Mouse (Mus musculus) retina, postnatal 1 day (tissue): ENCODE measurements around the gene Cd38.
"Not testable (repeated sequence)": the region's sequence is repeated elsewhere in the genome, so short reads cannot be mapped to it uniquely, and the experiment has no call there.

ENCODE experiments used
- DNase-seq: peaks from one replicate; pipeline ENCODE4 v3.0.0-alpha.2; 2012

Cd38 gene

DNA sequence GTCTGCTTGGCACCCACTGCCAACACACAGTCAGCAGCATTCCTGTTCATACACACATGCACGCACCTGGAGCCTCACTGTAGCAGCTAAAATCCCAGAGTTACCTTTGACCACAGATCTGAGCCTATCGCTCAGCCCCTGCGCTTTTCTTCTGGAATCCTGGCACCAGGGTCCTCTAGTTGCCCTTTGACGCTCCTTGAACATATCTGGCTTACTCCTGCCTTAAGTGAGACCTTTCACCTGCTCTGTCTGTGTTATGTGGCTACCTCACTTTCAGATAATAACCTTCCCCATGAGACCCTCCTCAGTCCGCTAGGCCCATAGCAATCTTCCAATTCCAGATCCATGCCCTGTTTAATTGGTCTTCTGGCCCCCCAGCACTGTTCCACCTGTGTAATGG, 8.3 kb upstream of the Cd38 start:
- DNase-seq, result no peak

- no peak for DNase-seq
Measured at GRCm38 (mm10) chr5:43860670-43861431, 7.5 kb upstream of the Cd38 start.

GRCm38 (mm10) chr5:43863642-43864041, 4.7 kb upstream of the Cd38 start:
- DNase-seq, result no peak

DNA sequence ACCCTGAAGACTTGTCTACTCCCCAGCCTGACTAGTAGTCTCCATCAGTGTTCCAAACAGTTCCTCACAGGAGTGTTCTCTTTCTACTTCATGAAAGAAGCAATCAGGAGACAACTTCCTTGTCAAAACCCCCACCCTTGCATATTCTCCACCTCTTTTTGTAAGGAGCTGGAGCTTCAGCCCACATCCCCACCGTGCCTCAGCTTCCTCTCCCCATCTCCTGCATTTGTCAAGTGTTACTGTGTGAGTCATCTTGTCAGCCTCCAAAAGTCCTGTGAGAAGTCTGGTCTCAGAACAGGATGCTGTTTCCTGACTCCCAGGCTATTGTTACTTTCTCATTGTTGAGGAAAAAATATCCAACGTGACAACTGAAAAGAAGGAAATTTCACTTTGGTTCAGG, 3.0 kb upstream of the Cd38 start:
- DNase-seq, result no peak

- peak; percentile 63 for DNase-seq
Measured at GRCm38 (mm10) chr5:43868711-43869600, 603 bp downstream of the Cd38 start.

DNA sequence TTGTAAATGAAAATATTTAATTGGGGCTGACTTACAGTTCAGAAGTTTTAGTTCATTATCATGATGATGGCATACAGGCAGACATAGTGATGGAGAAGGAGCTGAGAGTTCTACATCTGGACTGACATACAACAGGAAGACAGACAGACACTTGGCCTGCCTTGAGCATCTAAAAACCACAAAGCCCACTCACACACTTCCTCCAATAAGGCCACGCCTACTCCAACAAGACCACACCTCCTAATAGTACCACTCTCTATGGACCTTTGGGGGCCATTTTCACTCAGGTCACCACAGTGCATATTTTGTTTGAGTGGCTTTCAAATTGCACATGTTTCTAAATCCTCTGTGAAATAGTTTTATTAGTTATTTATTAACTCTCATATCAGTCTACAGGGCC, 3.5 kb downstream of the Cd38 start:
- no peak for DNase-seq

DNA sequence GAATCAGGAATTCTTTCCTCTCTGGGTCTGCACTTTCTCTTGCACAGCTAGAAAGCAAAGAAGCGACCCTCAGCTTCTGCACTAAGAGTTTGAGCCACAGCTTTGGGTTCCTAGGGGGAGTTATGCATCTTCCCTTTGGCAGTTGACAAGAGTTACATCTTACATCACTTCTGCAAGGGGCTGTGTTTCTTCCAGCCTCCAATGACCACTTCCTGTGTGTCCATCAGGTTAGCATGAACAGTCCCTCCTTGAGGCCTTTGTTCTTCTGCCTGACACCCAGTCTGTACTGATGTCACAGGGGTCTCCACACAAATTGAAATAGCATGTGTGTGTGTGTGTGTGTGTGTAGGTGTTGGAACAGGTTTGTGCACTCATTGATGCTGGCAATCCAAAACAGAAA, 4.3 kb downstream of the Cd38 start:
- DNase-seq, result no peak

DNA sequence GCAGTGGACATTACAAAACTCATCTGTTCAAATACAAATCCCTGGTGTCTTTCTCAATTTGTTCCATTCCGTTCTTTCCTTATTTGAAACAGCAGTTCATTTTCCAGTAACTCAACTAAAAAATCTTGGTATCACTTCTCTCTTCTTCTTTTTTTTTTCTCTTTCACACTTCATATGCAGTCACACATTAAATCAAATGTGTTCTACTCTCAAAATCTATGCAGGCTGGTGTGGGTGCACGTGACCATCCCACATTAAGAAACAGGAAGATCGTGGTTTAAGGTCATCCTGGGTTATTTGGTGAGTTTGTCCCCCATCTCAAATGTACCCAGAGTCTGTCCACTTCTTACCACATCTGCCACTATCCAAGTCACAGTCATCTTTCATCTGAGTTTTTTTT, 13.7 kb downstream of the Cd38 start:
- no peak for DNase-seq

- DNase-seq, result no peak
Measured at GRCm38 (mm10) chr5:43885060-43885820, 16.9 kb downstream of the Cd38 start.

DNA sequence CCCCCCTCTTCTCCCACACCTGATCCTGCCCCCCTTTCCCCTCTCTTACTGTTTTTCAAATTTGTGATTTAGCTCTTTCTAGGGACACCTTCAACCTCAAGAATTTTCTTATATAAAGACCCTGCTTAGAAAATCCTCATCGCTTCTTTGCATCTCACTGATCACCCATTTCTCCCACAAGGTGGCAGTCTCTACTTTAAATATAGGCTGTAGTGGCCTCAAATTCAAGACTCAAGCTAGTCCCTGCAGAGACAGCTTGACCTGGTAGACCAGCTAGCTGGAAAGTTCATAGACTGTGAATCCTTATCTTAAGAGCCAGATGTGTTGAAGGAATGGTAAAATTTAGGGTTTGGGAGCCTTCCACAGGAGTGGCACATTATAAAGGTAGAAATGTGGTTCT, 24.0 kb downstream of the Cd38 start:
- DNase-seq, result peak; percentile 48

DNA sequence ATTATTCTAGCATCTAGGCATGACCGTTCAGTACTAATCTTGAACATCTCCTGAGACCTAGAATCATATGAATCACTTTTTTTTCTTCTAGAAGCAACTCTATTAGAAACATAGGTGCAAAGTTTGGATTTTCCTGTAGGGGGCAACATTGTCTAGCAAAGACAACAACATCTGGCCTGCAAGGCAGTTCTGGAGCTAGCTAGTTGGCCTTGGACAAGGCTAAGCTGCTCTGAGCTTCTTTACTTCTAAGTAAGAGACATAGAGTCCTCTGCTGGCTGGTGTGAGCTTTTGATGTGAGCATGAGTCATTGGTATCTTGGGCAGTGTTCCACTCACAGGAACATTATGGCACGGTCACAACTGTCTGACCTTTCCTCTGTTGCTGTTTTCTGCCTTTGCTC, 25.8 kb downstream of the Cd38 start:
- peak; percentile 39 for DNase-seq

- DNase-seq, result no peak
Measured at GRCm38 (mm10) chr5:43895931-43896330, 27.6 kb downstream of the Cd38 start.

GRCm38 (mm10) chr5:43904685-43905084, 36.3 kb downstream of the Cd38 start:
- DNase-seq, result no peak

DNA sequence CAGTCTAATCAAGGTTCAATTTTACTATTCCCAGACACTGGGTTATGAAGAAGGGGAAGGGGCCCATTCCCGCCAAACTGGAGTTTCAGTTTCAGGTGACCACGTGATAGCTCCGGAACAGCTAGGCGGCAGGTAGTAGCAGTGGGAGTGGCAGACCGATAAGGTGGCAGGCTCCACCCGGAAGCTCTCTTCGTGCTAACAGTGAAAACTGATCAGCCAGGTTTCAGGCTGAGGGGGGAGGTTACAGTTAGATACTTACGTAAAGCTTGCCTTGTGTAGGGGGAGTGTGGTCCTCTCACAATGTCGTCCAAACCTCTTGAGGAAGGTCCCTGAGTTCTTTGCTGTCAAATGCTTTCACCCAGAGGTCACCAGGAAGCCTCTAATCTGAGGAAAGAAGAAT, 40.9 kb downstream of the Cd38 start:
- no peak for DNase-seq

DNA sequence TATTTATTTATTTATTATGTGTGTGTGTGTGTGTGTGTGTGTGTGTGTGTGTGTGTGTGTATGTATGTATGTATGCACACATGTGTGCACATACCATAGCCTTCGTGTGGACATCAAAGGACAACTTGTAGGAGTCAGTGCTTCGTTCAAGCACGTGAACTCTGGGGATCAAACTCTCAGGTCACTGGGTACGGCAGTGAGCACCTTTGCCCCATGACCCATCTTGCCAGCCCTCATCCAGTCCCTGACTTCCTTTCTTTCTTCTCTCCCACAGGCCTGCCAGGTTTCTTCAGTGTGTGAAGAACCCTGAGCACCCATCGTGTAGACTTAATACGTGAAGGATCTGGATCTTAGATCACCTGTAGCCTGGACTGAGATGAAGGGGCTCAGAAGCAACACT, 41.7 kb downstream of the Cd38 start:
- DNase-seq, result no peak

GRCm38 (mm10) chr5:43912844-43913243, 44.5 kb downstream of the Cd38 start, which contains the start of gene Gm7879:
TSS of gene Gm7879 (plus strand) at chr5:43913144.
- DNase-seq, result not testable (repeated sequence)

GRCm38 (mm10) chr5:43915261-43915886, 47.0 kb downstream of the Cd38 start:
- no peak for DNase-seq

DNA sequence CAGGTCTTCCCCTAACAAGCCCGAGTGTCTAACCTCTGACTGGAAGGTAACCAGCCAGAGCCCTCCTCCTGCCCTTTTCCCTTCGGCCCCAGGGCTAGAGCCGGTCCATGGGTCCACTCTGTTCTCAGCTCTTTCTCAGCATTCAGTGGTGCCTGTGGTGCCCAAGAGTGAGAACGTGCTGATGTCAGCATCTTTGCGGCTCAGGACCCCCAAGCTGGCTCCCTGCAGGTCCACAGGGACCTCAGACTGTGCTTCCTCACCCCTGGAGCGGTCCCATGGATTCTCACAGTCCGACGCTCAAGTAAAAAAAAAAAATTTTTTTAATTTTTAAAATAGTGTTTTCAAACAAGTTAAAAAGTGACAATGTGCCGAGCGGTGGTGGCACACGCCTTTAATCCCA, 53.5 kb downstream of the Cd38 start:
- no peak for DNase-seq

DNA sequence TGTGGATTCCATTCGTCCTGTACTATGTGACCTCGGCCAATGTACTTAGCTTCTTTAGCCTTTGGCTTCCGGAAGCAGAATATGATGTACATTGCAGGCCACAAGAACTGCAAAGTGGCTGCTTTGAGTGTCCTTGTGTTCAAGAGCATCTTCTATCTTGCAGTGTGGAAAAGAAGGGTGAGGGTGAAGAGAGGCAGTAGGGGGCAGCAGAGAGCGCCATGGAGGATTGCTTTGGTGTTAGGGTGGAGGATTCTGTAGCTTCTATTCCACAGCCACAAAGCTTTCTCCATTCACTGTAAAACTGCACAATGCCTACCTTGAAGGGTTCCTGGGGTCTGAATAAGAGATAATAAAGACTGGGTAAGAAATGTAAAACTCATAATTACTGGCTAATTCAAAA, 55.6 kb downstream of the Cd38 start:
- peak; percentile 39 for DNase-seq

DNA sequence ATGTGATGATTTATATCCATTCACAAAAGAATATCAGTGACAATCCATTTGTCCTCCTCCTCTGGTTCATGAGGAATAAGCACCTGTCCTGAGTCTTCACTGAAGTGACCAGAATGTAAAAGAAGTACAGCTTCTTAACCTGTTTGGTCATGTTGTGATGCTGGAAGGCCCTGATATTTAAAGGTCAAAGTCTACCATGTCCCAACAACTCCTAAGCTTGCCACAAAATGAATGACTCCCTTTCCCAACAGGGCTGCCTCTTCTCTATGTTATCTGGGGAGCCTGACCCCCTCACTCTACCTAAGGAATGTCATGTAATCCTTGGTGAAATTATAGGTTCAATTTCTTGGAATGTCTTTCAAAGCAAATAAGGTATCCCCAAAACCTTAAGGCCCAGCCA, 59.4 kb downstream of the Cd38 start:
- no peak for DNase-seq

DNA sequence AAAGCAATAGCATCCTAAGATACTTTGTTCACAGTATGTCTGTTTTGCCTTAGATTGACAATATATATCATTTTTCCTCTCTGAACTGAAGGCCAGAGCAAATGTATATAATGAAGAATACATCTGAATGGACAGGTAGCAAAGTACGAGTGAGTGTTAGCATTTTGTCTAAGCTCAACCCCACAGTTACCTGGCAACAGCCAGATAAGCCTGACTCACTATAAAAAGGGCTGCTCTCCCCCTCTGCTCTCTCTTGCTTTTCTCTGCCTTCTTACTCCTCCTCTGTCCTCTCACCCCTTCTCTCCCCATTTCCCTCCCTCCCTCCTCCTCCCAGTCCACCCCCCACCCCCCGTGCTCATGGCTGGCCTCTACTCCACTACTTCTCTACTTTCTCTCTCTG, 64.9 kb downstream of the Cd38 start:
- no peak for DNase-seq

DNA sequence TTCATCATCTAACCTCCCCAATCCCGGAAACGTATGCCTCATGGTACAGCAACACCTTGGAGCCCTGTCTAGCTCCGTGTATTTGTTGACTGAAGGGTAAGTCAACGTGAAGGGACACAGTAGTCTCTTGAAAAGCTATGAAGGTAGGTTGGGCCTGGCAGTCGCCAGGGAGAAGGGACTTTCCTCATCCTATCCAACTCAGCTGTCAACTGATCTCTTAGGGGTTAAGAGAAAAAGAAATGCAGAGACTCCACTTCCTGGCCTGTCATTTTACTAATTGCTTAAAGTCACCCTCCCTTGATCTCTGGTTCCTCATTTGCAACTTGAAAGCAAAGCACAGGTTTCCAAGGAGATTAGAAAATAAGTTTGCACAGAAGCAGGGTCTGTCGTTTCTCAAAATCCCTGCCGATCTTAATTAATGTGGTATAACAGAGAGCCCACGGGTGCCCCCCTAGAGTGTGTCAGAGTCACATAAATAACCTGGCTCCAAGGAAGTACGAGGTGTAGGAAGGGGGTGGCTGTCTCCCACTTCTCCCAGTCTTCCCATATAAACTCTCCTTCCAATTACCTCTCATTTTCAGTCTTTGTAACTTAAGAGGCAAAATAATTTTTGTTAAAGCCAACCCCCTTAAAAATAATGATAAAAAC, 79.1 kb downstream of the Cd38 start:
- no peak for DNase-seq
